Mouse (Mus musculus) v-Abl transformed pro-B cells (cell line): ENCODE measurements around the gene Fchsd2.

ENCODE experiments used
- in situ Hi-C, 2 experiments: fragments of 400-800 bp; cut with MboI; formaldehyde crosslinking; loops; one replicate each; pipeline ENCODE4 v1.15.1; 2025; ENCODE audit not compliant: unreplicated experiment in 2 of 2

The Fchsd2 gene

GRCm38 (mm10) chr7:101327786-101328185, 235.1 kb downstream of the Fchsd2 start:
- in situ Hi-C loops: no loop called here

- in situ Hi-C loops: no loop called here
These were observed 236.0 kb downstream of the Fchsd2 start for GRCm38 (mm10) chr7:101328621-101329158.

- in situ Hi-C loops: no loop called here
These were observed 236.9 kb downstream of the Fchsd2 start for GRCm38 (mm10) chr7:101329606-101330005.

GRCm38 (mm10) chr7:101330074-101330840, 237.6 kb downstream of the Fchsd2 start:
- in situ Hi-C loops: no loop called here

GRCm38 (mm10) chr7:101330841-101331173, 238.1 kb downstream of the Fchsd2 start:
- in situ Hi-C loops: no loop called here

GRCm38 (mm10) chr7:101332045-101332831, 239.6 kb downstream of the Fchsd2 start:
- in situ Hi-C loops: no loop called here
